Mouse (Mus musculus) liver, embryonic 14.5 days (tissue): ENCODE data around the gene S1pr1. TPM values are rescaled to one million over a fixed set of nuclear protein-coding genes. Genes with fewer than 3 reads are reported as not detected.

Experiments used
- ATAC-seq: fragments of 200-750 bp; cut with Nextera tagmentation; 2 replicates; pipeline ENCODE4 v1.8.0; 2017; ENCODE audit warnings: moderate number of reproducible peaks, mild to moderate bottlenecking, moderate library complexity; ENCODE audit not compliant: insufficient read depth
- DNase-seq, 3 experiments: peaks; one replicate each; pipeline ENCODE4 v3.0.0-alpha.2; 2012 to 2013; ENCODE audit warnings: low read depth in 3 of 3, low spot score in 3 of 3
- H3K27ac ChIP-seq: fragments of 300-500 bp; sonication (generic); 2 replicates; pipeline ENCODE4 v1.5.1; 2014; ENCODE audit warnings: moderate library complexity, mild to moderate bottlenecking, control low read depth, inconsistent platforms
- H3K27me3 ChIP-seq: fragments of 300-500 bp; sonication (generic); 2 replicates; pipeline ENCODE4 v1.6.1; 2014; ENCODE audit warnings: mild to moderate bottlenecking, low read length, moderate library complexity; ENCODE audit not compliant: control insufficient read depth, insufficient read depth
- H3K36me3 ChIP-seq: fragments of 300-500 bp; sonication (generic); replicated peaks from 2 replicates; pipeline ENCODE4 v1.6.1; 2014; ENCODE audit warnings: low read depth; ENCODE audit not compliant: control insufficient read depth, insufficient read depth
- H3K4me1 ChIP-seq, 2 experiments: fragments of 200-500 bp in 1 of 2; fragments of 300-500 bp in 1 of 2; sonication (generic) in 1 of 2; replicated peaks; 2 replicates each; pipeline ENCODE4 v1.6.1; 2012 to 2014; ENCODE audit warnings: antibody characterized with exemption in 1 of 2, inconsistent platforms in 1 of 2, low read length in 1 of 2; ENCODE audit not compliant: control insufficient read depth in 2 of 2, insufficient read depth in 2 of 2
- H3K4me2 ChIP-seq: fragments of 300-500 bp; sonication (generic); 2 replicates; pipeline ENCODE4 v1.6.1; 2014; ENCODE audit warnings: low read depth, mild to moderate bottlenecking, control low read depth, moderate library complexity
- H3K4me3 ChIP-seq, 2 experiments: fragments of 200-500 bp in 1 of 2; fragments of 300-500 bp in 1 of 2; sonication (generic) in 1 of 2; 2 replicates each; pipeline ENCODE4 v1.5.1; 2012 to 2014; ENCODE audit warnings: low read depth in 2 of 2, low read length in 2 of 2, mild to moderate bottlenecking in 2 of 2, control low read depth in 1 of 2, inconsistent platforms in 1 of 2, moderate library complexity in 1 of 2; ENCODE audit not compliant: insufficient read depth in 1 of 2
- H3K9ac ChIP-seq: fragments of 300-500 bp; sonication (generic); replicated peaks from 2 replicates; pipeline ENCODE4 v1.6.1; 2014; ENCODE audit warnings: mild to moderate bottlenecking, control low read depth, moderate library complexity
- H3K9me3 ChIP-seq: fragments of 300-500 bp; sonication (generic); 2 replicates; pipeline ENCODE4 v1.6.1; 2016; ENCODE audit warnings: low read length, mixed read lengths; ENCODE audit not compliant: control insufficient read depth
- CTCF ChIP-seq: IDR thresholded peaks from 2 replicates; pipeline ENCODE4 v1.5.1; 2016; ENCODE audit warnings: antibody characterized with exemption, low read depth, control low read depth
- EP300 ChIP-seq: IDR thresholded peaks from 2 replicates; pipeline ENCODE4 v1.6.1; 2016; ENCODE audit warnings: antibody characterized with exemption, low read depth
- WGBS: fragments of 180-500 bp; shearing (Covaris S2); extraction: QIAGEN DNeasy Blood & Tissue Kit; methylation state at CpG from one replicate; pipeline ENCODE4 v1.1.7; 2014; ENCODE audit not compliant: insufficient replicate concordance; 5-methylcytosine and 5-hydroxymethylcytosine counted together
- polyA plus RNA-seq, 2 experiments: library from polyadenylated mRNA; depleted of rRNA in 1 of 2; stranded (reverse) in 1 of 2; unstranded in 1 of 2; fragments of >200 nt; fragmentation: Nextera tagmentation in 1 of 2; extraction: Ambion mirVana in 1 of 2; gene quantifications; 2 replicates each; pipeline versions ENCODE4 v1.2.1 to v1.2.3; 2012 to 2014

Gene S1pr1
- polyA plus RNA-seq, 2 experiments: 5.6 to 5.9 TPM

DNA sequence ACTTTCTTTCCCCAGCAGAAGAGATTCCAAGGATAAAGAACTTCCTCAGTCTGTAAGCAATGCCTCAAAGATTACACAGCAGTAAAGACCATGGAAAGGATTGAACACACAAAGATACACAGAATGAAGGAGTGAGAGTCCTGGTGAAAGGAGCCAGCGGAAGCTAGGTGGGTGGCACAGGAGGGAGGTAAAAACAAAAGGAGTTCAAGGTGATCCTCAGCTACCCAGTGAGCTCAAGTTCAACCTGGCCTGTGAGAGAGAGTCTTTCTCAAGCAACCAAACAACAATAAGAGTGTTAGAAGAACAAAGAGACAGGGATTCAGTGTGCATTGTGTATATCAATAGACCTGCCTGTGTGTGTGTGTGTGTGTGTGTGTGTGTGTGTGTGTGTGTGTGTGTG is 25.0 kb downstream of the S1pr1 start:
- Histone ChIP-seq H3K36me3 (no peaks in the 10 kb centered on the region), H3K9me3 (no peaks in the 10 kb centered on the region), H3K4me1 (peaks cover 0 to 18% of the 10 kb centered on the region in 2 experiments; a peak in 2 of 4 replicates), H3K9ac (no peak overlapping the region), H3K27me3 (no peaks in the 10 kb centered on the region), H3K27ac (no peak overlapping the region), H3K4me3 (no peak overlapping the region), H3K4me2 (no peak overlapping the region)
- DNase-seq: no peak
- WGBS: 55% methylated on average over 1 of the region's 1 CpGs
- TF ChIP-seq CTCF (no peak), EP300 (no peak)
- ATAC-seq: no peak

DNA sequence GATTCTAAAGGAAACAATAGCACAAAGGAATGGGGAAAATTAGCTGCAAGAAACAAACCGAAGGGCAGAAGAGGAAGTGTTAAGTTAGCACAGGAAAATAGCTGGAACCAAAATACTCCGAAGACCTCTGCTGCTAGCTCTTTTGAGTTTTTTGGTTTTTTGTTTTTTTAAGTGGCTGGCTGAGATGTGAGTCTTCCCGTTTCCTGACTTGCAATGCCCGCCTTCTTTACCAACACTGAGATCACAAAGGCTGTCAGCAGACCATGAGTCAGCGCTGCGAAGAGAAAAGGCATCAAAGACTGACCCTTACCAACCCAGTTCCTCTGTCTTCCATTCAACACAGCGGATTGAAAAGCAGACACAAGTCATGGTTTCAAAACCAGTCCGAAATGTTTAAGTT is 25.5 kb downstream of the S1pr1 start:
- no peak for ATAC-seq
- H3K9ac ChIP-seq: no peak overlapping the region
- H3K27ac ChIP-seq: no peak overlapping the region
- H3K9me3 ChIP-seq: no peaks in the 10 kb centered on the region
- H3K36me3 ChIP-seq: no peaks in the 10 kb centered on the region
- H3K4me1 ChIP-seq: peaks cover 0 to 16% of the 10 kb centered on the region in 2 experiments; a peak in 2 of 4 replicates
- H3K27me3 ChIP-seq: no peaks in the 10 kb centered on the region
- DNase-seq: no peak
- no peak overlapping the region for H3K4me2 ChIP-seq
- 10% methylated on average over 8 of the region's 8 CpGs for WGBS
- no peak overlapping the region for H3K4me3 ChIP-seq
- TF ChIP-seq CTCF (no peak), EP300 (no peak)

DNA sequence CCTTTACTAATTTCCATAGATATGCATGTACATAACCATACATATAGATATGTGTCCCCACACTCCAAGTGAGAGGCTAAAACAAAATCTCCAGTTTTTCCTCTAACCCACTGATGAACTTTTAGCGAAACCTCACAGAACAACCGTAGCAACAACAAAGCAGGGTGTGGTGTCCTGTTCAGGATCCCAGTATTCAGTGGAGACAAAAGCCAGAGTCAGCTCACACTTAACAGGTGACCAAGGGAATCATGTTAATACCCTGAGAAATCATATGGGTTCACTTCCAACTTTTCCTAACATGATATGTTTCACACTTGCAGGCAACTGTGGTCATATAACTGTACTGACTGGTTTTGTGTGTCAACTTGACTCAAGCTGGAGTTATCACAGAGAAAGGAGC is 27.1 kb downstream of the S1pr1 start:
- H3K9ac ChIP-seq: no peak overlapping the region
- no peak overlapping the region for H3K4me3 ChIP-seq
- WGBS: 77% methylated on average over 2 of the region's 2 CpGs
- DNase-seq (no peak), ATAC-seq (no peak)
- H3K4me1 ChIP-seq: peaks cover 0 to 12% of the 10 kb centered on the region in 2 experiments; a peak in 2 of 4 replicates
- H3K9me3 ChIP-seq: no peaks in the 10 kb centered on the region
- no peaks in the 10 kb centered on the region for H3K27me3 ChIP-seq
- H3K27ac ChIP-seq: no peak overlapping the region
- H3K4me2 ChIP-seq: no peak overlapping the region
- TF ChIP-seq CTCF: no peak
- TF ChIP-seq EP300: no peak
- no peaks in the 10 kb centered on the region for H3K36me3 ChIP-seq

DNA sequence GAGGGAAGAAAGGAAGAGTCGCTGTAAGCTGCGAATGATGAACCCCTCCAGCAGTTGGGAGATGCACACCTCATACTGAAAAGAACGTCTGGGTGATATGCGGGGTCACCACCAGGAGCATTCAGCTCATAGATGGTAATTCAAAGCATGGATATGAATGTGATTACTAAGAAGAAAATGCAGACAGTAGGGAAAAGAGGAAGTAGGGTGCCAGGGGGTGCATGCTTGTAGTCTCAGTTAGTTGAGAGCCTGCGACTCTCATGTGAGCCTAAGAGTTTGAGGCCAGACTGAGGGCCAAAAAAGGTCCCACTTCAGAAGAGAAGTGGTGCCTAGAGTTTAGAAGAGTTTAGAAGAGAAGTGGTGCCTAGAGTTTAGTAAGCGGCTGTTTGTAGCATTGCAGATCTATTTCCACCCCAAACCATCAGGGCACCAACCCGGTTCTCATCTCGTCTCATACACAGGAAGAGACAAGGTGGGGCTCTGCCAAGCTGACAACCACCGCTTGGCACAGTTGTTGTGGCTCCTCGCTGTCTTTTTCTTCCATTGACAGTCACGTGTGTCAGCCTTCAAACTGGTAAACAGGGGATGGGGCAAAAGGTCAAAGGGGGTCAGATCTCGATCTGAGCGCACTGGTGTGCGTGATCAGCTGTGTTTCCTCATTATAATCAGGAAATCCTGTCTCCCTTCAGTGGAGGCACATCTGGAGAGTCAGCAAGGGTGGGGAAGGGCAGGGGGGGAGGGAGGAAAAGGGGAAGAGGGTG is 32.4 kb downstream of the S1pr1 start:
- no peak overlapping the region for H3K4me2 ChIP-seq
- no peak for ATAC-seq

DNA sequence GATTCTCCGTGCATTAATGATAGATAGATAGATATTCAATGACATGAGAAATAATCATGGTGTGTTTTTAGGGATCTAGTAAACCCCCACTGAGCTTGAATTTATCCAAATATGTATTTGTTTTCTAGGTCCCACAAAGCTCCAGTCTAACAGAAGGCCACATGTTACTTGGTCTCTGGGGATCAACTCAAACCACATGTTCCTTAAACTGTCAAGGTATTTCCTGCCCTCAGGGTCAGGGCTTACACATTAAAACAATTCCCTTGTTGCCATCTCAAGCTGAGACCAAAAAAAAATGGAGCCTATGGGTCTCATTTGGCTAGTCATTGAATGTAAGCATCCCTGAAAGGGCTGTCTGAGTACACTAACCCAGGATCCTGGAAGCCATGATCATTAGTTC is 33.7 kb downstream of the S1pr1 start:
- Histone ChIP-seq H3K4me2 (no peak overlapping the region), H3K36me3 (no peaks in the 10 kb centered on the region), H3K4me1 (peaks cover 0 to 2% of the 10 kb centered on the region in 2 experiments; a peak in 2 of 4 replicates), H3K9me3 (no peaks in the 10 kb centered on the region), H3K27ac (no peak overlapping the region), H3K4me3 (no peak overlapping the region), H3K27me3 (no peaks in the 10 kb centered on the region), H3K9ac (no peak overlapping the region)
- no peak for TF ChIP-seq CTCF
- no peak for TF ChIP-seq EP300
- DNase-seq (no peak), ATAC-seq (no peak)
- WGBS: 68% methylated on average over 1 of the region's 1 CpGs

More for the DNA sequence above, 32.4 kb downstream of the S1pr1 start:
- Histone ChIP-seq H3K9ac (no peak overlapping the region), H3K27me3 (no peaks in the 10 kb centered on the region), H3K27ac (no peak overlapping the region), H3K36me3 (no peaks in the 10 kb centered on the region), H3K9me3 (no peaks in the 10 kb centered on the region), H3K4me3 (no peak overlapping the region), H3K4me1 (peaks cover 0 to 2% of the 10 kb centered on the region in 2 experiments; a peak in 2 of 4 replicates)
- 24% methylated on average over 14 of the region's 14 CpGs for WGBS
- TF ChIP-seq CTCF (no peak), EP300 (no peak)
- DNase-seq: no peak
